Mouse (Mus musculus) lung, embryonic 16.5 days (tissue): Measurements from ENCODE around the gene Adamtsl4. TPM values are rescaled to one million over a fixed set of nuclear protein-coding genes. Genes with fewer than 3 reads are reported as not detected.
"Not testable (repeated sequence)": the region's sequence is repeated elsewhere in the genome, so short reads cannot be mapped to it uniquely, and the experiment has no call there.

Source experiments
- ATAC-seq: fragments of 200-750 bp; cut with Nextera tagmentation; 2 replicates; pipeline ENCODE4 v1.8.0; 2017; ENCODE audit warnings: low read depth, mild to moderate bottlenecking, moderate library complexity
- H3K27ac ChIP-seq: fragments of 300-500 bp; sonication (generic); 2 replicates; pipeline ENCODE4 v1.5.1; 2014; ENCODE audit warnings: mild to moderate bottlenecking, control low read depth, low read length
- H3K27me3 ChIP-seq: fragments of 300-500 bp; sonication (generic); 2 replicates; pipeline ENCODE4 v1.6.1; 2014; ENCODE audit warnings: low read depth, low read length, mixed read lengths; ENCODE audit not compliant: control insufficient read depth, insufficient read depth
- H3K36me3 ChIP-seq: fragments of 300-500 bp; sonication (generic); 2 replicates; pipeline ENCODE4 v1.6.1; 2014; ENCODE audit warnings: low read length; ENCODE audit not compliant: control insufficient read depth, insufficient read depth
- H3K4me1 ChIP-seq: fragments of 300-500 bp; sonication (generic); replicated peaks from 2 replicates; pipeline ENCODE4 v1.6.1; 2014; ENCODE audit warnings: low read length, mixed read lengths; ENCODE audit not compliant: control insufficient read depth, insufficient read depth
- H3K4me2 ChIP-seq: fragments of 300-500 bp; sonication (generic); 2 replicates; pipeline ENCODE4 v1.6.1; 2014; ENCODE audit warnings: low read depth, low read length, control low read depth
- H3K4me3 ChIP-seq: fragments of 300-500 bp; sonication (generic); 2 replicates; pipeline ENCODE4 v1.5.1; 2014; ENCODE audit warnings: mild to moderate bottlenecking, low read length, control low read depth
- H3K9ac ChIP-seq: fragments of 300-500 bp; sonication (generic); 2 replicates; pipeline ENCODE4 v1.6.1; 2014; ENCODE audit warnings: low read length, control low read depth
- H3K9me3 ChIP-seq: fragments of 300-500 bp; sonication (generic); 2 replicates; pipeline ENCODE4 v1.6.1; 2016; ENCODE audit warnings: low read length; ENCODE audit not compliant: control insufficient read depth
- WGBS: fragments of 180-500 bp; shearing (Covaris S2); extraction: QIAGEN DNeasy Blood & Tissue Kit; methylation state at CpG from one replicate; pipeline ENCODE4 v1.1.7; 2014; 5-methylcytosine and 5-hydroxymethylcytosine counted together
- polyA plus RNA-seq: library from polyadenylated mRNA; unstranded; fragments of >200 nt; fragmentation: Nextera tagmentation; extraction: Ambion mirVana; gene quantifications from 2 replicates; pipeline ENCODE4 v1.2.1, GENCODE M21; 2015

The Adamtsl4 gene
- polyA plus RNA-seq, 1 experiment from 2014 or later: 5.5 TPM

DNA sequence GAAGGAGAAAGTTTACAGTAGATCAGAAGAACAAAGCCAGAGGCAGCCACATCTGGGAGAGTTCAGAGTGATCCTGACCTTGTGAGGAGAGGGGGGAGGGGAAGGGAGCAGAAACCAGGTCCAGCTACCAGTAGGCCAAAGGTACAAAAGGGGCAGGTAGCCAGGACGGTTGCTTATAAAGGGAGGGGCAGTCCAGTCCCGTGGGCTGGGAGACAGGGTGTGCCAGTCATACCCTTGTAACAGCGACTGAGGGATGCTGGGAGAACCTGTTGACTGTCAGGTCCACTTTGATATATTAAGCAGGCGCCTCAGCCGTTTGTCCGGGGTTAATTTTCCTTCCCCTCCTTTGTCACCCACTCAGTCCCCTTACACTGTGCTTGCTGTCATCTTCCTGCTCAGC lies 12.9 kb downstream of the Adamtsl4 start:
- Histone ChIP-seq H3K4me1 (peaks cover 47% of the 10 kb centered on the region), H3K4me2 (peak overlapping the region; percentile 47), H3K36me3 (peaks cover 4% of the 10 kb centered on the region; the same call in 1 of the 2 replicates), H3K4me3 (no peak overlapping the region), H3K27ac (peak overlapping the region; percentile 99), H3K9ac (peak overlapping the region; percentile 55), H3K9me3 (no peaks in the 10 kb centered on the region), H3K27me3 (no peaks in the 10 kb centered on the region)
- 1% methylated on average over 6 of the region's 6 CpGs for WGBS
- peak; percentile 37 for ATAC-seq

- no peak overlapping the region; the same call in 1 of the 2 replicates for H3K4me3 ChIP-seq
- H3K27ac ChIP-seq: peak overlapping the region; percentile 99
- H3K9me3 ChIP-seq: no peaks in the 10 kb centered on the region
- peaks cover 8% of the 10 kb centered on the region; the same call in 1 of the 2 replicates for H3K36me3 ChIP-seq
- peak overlapping the region; percentile 47 for H3K4me2 ChIP-seq
- no peaks in the 10 kb centered on the region for H3K27me3 ChIP-seq
- H3K9ac ChIP-seq: peak overlapping the region; percentile 55
- peaks cover 47% of the 10 kb centered on the region for H3K4me1 ChIP-seq
- peak; percentile 75 for ATAC-seq
- 8% methylated on average over 2 of the region's 2 CpGs for WGBS
Observed at GRCm38 (mm10) chr3:95674236-95674635, 13.5 kb downstream of the Adamtsl4 start.

GRCm38 (mm10) chr3:95673707-95674211 lies 14.0 kb downstream of the Adamtsl4 start:
- Histone ChIP-seq H3K4me3 (peak overlapping the region; percentile 13), H3K4me2 (peak overlapping the region; percentile 47), H3K4me1 (peaks cover 48% of the 10 kb centered on the region), H3K36me3 (peaks cover 8% of the 10 kb centered on the region; the same call in 1 of the 2 replicates), H3K27ac (peak overlapping the region; percentile 99), H3K27me3 (no peaks in the 10 kb centered on the region), H3K9me3 (no peaks in the 10 kb centered on the region), H3K9ac (peak overlapping the region; percentile 55)
- 6% methylated on average over 11 of the region's 11 CpGs for WGBS
- ATAC-seq: 0 out of 2 replicates have a peak, but pooled peaks have one; percentile 7

DNA sequence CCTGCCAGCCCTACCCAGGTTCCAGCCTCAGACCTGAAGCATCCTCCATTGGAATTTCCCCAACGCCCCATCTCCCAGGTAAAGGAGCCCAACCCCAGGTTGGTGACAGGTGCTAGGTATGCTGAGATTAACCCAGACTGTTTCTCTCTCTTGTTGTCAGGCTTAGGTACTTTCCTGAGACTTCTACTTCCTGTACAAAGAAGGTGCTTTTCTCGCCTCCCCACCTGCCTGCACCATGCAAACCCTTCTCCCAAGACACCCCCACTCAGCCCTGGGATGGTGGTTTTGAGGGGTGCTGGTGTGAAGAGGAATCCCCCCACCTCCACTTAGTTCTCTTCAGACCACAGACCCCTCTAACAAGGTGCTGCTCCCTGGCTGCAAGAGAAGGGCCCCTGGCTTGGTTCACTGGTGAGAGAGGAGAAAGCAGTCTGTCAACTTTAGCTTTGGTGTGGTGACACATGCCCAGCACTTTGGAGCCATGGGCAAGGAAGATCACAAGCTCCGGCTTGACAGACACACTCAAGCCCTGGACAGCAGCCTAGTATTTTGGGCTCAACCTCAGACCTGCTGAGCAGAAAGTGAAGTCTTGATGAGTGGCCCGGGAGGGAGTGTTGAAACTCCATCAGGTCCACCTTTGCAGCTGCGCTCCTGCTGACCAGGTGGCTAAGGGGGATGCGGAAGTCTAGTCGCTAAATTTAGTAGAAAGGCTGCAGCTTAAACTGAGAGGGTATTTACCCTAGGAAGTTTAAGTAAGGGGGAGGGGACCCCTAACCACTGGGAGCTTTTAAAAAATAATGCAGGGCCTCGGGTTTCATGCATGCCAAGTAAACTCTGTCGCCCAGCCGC lies 14.6 kb downstream of the Adamtsl4 start:
- WGBS: 27% methylated on average over 10 of the region's 10 CpGs
- Histone ChIP-seq H3K27ac (peak overlapping the region; percentile 99), H3K9ac (peak overlapping the region; percentile 55), H3K4me2 (peak overlapping the region; percentile 47), H3K27me3 (no peaks in the 10 kb centered on the region), H3K4me1 (peaks cover 54% of the 10 kb centered on the region), H3K36me3 (peaks cover 4% of the 10 kb centered on the region; the same call in 1 of the 2 replicates), H3K4me3 (peak overlapping the region; percentile 13), H3K9me3 (no peaks in the 10 kb centered on the region)
- ATAC-seq: 0 out of 2 replicates have a peak, but pooled peaks have one; percentile 4

DNA sequence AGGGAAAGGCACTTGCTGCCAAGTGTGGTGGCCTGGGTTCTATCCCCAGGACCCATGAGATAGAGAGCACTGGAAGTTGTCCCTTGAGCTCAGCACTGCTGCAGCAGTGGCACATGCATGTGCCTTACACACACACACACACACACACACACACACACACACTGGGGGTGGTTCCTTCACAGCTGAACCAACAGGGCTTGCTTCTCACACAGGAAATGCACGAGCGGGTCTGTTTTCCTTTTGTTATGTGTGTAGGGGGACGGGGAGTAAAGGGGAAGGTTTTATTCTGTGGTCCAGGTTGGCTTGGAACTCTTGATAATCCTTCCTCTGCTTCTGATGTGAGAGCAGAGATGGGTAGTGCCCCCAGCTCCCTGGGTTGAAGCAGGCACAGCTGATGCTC lies 15.3 kb downstream of the Adamtsl4 start:
- Histone ChIP-seq H3K4me2 (no peak overlapping the region), H3K4me3 (no peak overlapping the region), H3K36me3 (peaks cover 4% of the 10 kb centered on the region; the same call in 1 of the 2 replicates), H3K9me3 (no peaks in the 10 kb centered on the region), H3K9ac (no peak overlapping the region), H3K4me1 (peaks cover 61% of the 10 kb centered on the region), H3K27me3 (no peaks in the 10 kb centered on the region), H3K27ac (peak overlapping the region; percentile 99)
- WGBS: 24% methylated on average over 3 of the region's 3 CpGs
- ATAC-seq: no peak

DNA sequence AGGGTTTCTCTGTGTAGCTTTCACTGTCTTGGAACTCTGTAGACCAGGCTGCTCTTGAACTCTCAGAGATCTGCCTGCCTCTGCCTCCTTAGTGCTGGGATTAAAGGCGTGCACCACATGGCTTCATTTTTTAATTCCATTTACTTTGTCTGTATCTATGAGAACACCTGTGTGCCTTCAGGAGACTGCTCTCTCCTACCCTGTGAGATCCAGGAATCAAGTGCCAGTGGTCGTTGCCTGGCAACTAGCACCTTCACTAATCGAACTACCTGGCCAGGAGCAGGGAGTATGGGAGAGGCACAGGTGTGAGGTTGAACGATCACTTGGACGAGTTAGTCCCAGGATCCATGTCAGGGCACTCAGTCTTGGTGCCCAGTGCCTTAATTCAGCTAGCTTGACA lies 16.5 kb downstream of the Adamtsl4 start:
- Histone ChIP-seq H3K9ac (no peak overlapping the region), H3K36me3 (peaks cover 4% of the 10 kb centered on the region; the same call in 1 of the 2 replicates), H3K9me3 (no peaks in the 10 kb centered on the region), H3K27me3 (no peaks in the 10 kb centered on the region), H3K4me3 (no peak overlapping the region), H3K4me2 (no peak overlapping the region), H3K27ac (no peak overlapping the region), H3K4me1 (peaks cover 68% of the 10 kb centered on the region)
- ATAC-seq: no peak
- 69% methylated on average over 5 of the region's 5 CpGs for WGBS

DNA sequence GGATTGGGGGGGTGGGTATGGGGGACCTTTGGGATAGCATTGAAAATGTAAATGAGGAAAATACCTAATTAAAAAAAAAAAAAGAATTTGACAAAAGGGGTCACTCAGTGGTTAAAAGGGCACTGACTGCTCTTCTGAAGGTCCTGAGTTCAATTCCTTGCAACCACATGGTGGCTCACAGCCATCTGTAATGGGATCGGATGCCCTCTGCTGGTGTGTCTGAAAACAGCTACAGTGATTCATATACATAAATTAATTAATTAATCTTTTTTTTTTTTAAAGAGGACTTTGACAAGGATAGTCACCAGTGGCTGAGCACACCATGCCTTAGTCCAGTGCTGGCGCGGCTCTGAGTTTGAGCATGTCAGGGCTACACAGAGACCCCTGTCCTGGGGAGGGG lies 17.3 kb downstream of the Adamtsl4 start:
- not testable (repeated sequence) for H3K27ac ChIP-seq, H3K27me3 ChIP-seq, H3K4me2 ChIP-seq, ATAC-seq, H3K9me3 ChIP-seq, H3K36me3 ChIP-seq, H3K4me3 ChIP-seq, H3K9ac ChIP-seq
- H3K4me1 ChIP-seq: peaks cover 64% of the 10 kb centered on the region
- 88% methylated on average over 3 of the region's 3 CpGs for WGBS

DNA sequence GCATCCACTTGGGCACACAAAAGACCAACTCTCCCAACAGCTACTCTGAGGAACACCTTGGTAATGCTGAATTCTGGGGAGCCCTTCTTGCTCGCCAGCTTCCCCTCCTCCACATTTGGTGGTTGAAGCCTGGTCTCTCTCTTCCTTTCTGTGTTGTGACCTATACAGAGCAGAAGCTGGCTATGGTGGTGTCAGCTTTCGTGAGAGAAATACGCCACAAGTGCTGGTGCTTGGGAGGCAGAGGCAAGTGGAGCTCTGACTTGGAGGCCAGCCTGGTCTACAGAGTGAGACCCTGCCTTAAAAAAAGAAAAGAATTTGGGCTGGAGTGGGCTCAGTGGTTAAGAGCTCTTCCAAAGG lies 18.4 kb downstream of the Adamtsl4 start:
- WGBS: 73% methylated on average over 3 of the region's 3 CpGs
- ATAC-seq: no peak
- H3K4me3 ChIP-seq: no peak overlapping the region
- peaks cover 11% of the 10 kb centered on the region for H3K36me3 ChIP-seq
- no peak overlapping the region for H3K4me2 ChIP-seq
- peak overlapping the region; percentile 97; the same call in 1 of the 2 replicates for H3K27ac ChIP-seq
- H3K27me3 ChIP-seq: no peaks in the 10 kb centered on the region
- H3K4me1 ChIP-seq: peaks cover 58% of the 10 kb centered on the region
- no peaks in the 10 kb centered on the region for H3K9me3 ChIP-seq
- no peak overlapping the region for H3K9ac ChIP-seq

- no peaks in the 10 kb centered on the region for H3K27me3 ChIP-seq
- no peak overlapping the region; the same call in 1 of the 2 replicates for H3K4me2 ChIP-seq
- peak overlapping the region; percentile 97 for H3K27ac ChIP-seq
- peaks cover 56% of the 10 kb centered on the region for H3K4me1 ChIP-seq
- 42% methylated on average over 7 of the region's 7 CpGs for WGBS
- no peaks in the 10 kb centered on the region for H3K9me3 ChIP-seq
- no peak for ATAC-seq
- H3K4me3 ChIP-seq: no peak overlapping the region
- H3K36me3 ChIP-seq: peaks cover 12% of the 10 kb centered on the region
- no peak overlapping the region; the same call in 1 of the 2 replicates for H3K9ac ChIP-seq
Observed at GRCm38 (mm10) chr3:95668589-95669308, 19.0 kb downstream of the Adamtsl4 start.
